Mouse (Mus musculus) embryo, embryonic 10.5 days (tissue): ENCODE data around the gene Rnd2.
"Not testable (repeated sequence)": the region's sequence is repeated elsewhere in the genome, so short reads cannot be mapped to it uniquely, and the experiment has no call there.

ENCODE experiments used
- DNase-seq: peaks from one replicate; pipeline ENCODE4 v3.0.0-alpha.2; 2015; ENCODE audit warnings: low spot score

Rnd2 gene

DNA sequence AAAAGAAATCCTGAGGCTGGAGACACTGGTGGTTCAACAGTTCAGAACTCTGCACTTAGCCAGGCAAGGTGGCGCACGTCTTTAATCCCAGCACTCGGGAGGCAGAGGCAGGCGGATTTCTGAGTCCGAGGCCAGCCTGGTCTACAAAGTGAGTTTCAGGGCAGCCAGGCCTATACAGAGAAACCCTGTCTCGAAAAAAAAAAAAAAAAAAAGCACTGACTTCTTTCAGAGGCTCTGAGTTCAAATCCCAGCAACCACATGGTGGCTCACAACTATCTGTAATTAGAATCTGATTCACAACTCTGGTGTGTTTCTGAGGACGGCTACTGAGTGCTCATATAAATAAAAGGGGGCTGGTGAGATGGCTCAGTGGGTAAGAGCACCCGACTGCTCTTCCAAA, 17.9 kb upstream of the Rnd2 start:
- DNase-seq: not testable (repeated sequence)

DNA sequence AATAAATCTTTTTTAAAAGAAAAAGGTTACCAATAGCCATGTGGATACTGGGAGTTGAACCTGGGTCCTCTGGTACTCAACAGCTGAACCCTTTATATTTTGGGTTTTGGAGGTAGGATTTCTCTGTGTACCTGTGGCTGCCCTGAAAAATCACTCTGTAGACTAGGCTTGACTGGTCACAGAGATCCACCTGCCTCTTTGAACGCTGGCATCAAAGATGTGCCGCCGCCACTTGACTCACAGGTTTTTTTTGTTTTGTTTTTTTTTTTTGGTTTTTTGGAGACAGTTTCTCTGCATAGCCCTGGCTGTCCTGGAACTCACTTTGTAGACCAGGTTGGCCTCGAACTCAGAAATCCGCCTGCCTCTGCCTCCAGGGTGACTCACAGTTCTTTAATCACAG, 17.0 kb upstream of the Rnd2 start:
- DNase-seq: no peak

DNA sequence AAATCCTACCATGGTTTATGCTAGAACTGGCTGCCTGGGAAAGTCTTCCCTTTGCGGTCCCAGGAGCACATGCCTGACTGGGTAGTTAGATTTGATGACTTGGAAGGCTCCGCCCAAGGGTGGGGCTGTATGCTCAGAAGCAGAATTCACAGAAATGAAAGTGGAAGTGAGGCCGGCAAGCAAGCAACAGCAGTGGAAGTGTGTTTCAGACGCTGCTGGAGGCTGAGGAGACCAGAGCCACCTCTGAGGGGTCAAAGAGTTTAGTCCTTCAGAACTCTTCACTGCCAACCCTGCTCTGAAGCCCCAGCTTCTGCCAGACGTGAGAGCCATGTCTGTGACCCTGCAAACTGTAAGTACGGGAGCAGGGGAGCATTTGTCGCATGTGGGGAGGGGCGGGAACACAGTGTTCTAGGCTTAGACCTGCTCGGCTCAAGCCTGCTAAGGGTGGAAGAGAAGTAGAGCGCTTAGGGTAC, 16.5 kb upstream of the Rnd2 start, which contains the start of gene Ifi35:
Gene Ifi35, plus strand, starts transcription at position 134 of the 473 bp plus-strand sequence.
- DNase-seq: peak; percentile 49

DNA sequence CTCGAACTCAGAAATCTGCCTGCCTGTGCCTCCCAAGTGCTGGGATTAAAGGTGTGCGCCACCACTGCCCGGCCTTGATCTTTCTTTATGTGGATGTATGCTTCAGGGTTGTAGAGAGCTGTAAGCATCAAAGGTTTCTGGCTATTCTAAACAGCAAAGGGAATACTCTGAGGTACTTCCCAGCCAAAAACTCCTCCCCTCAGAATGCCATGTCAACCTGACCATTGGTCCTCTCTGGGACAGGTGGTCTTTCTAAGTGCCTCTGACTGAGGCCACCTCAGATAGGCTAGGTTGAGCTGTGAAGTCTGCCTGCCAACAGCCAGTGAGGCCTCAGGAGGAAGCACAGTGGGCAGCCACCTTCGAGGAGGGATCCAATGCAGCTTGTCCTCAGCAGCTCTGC, 15.9 kb upstream of the Rnd2 start:
- DNase-seq: no peak

DNA sequence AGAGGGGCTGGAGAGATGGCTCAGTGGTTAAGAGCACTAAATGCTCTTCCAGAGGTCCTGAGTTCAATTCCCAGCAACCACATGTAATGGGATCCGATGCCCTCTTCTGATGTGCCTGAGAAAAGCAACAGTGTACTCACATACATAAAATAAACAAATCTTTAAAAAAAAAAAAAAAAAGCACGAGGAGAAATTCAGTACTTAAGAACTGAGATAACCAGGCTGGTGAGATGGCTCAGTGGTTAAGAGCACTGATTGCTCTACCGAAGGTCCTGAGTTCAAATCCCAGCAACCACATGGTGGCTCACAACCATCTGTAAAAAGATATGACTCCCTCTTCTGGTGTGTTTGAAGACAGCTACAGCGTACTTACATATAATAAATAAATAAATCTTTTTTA, 15.2 kb upstream of the Rnd2 start:
- not testable (repeated sequence) for DNase-seq

DNA sequence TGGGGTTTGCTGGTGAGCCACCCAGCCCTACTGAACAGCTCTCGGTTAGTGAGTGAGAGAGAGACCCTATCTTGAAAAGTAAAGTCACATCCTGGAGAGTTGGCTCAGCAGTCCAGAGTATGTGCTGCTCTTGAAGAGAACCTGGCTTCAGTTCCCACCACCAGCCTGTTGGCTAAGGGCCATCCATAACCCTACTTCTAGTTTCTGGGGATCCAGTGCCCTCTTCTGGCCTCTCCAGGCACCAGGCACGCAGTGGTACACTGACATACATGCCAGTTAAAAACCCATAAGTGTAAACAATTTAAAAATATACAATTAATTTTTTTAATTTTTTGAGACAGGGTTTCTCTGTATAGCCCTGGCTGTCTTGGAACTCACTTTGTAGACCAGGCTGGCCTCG, 14.4 kb upstream of the Rnd2 start:
- no peak for DNase-seq

DNA sequence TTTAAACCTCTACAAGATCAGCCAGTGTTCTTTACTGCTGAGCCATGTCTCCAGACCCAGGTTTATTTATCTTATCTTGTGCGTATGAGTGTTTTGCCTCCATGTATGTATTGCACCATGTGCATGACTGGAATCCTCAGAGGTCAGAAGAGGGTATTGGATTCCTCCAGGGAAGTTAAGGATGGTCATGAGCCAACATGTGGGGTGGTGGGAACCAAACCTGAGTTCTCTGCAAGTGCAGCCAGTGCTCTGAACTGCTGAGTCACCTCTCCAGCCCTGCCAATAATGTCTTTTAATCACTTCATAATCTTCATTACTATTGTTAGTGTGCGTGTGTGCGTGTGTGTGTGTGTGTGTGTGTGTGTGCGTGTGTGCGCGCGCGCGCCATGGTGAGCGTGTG, 13.3 kb upstream of the Rnd2 start:
- DNase-seq: no peak

DNA sequence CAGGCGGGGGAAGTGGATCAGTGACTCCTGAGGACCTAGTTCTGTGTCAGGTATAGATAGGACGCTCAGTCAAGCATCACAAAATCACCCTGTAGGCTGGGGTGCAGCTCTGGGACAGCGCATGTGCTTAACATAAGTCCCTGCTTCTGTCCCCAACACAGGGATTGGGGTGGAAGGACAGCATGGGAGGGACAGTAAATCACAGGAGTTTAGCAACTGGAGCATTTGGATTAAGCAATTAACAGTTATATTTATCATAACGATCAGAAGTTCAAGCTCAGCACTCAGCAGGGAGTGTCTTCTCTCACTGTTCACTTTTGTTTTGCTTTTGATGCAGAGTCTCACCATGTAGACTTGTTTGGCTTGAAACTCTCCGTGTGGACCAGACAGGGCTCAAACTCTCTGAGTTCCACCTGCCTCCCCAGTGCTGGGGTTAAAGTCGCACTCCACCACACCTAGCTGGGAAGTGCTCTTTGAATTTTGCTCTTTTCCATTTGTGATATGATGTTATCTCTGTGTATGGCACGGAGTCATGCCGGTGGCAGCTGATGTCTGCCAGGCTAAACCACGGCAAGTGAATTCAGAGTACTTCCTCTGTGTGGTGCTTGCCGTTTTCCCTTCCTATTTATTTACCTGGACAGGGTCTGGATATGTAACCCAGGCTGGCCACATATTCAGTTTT, 12.6 kb upstream of the Rnd2 start:
- DNase-seq: no peak

DNA sequence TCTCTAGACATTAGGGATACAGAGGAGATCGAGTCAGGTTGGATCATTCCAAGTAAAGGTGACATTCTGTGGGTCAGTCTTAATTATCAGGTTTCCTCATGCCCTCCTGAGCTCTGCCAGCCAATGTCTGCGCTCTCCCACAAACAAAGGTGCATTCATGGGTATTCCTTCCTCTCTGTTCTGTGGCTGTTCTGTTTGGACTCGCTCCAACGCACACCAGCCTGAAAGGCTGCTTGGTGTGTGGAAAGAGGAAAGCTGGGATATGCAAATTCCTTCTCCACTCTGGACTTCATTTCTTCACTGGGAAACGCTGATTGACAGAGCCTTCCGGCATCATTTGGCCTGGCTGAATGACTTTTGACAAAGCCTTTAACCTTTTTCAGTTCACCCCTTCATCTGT, 10.1 kb upstream of the Rnd2 start:
- DNase-seq: no peak

DNA sequence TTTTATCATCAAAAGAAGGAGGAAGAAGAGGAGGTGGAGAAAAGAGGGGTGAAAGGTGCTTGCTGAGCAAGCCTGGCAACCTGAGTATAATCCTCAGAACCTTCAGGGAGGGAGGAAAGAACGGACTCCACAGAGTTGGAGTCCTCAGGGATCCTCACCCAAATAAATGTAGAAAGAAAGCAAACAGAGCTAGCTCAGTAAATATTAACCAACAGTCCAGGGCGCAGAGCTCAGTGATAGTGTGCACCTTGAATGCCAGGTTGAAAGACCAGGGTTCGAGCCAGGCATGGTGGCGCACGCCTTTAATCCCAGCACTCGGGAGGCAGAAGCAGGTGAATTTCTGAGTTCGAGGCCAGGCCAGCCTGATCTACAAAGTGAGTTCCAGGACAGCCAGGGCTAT, 9.2 kb upstream of the Rnd2 start:
- DNase-seq: no peak

DNA sequence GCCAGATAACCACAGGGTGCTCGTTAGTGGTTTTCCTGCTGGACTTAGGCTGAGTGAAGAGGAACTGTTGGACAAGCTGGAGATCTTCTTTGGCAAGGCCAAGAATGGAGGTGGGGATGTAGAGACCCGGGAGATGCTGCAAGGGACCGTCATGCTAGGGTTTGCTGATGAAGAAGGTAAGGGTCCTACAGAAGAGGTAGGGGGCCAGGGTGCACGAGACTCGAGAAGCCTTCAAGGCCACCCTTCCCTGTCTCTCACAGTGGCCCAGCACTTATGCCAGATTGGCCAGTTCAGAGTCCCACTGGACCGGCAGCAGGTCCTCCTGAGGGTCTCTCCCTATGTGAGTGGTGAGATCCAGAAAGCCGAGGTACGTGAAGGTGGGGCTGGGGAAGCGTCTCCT, 7.2 kb upstream of the Rnd2 start:
- no peak for DNase-seq

DNA sequence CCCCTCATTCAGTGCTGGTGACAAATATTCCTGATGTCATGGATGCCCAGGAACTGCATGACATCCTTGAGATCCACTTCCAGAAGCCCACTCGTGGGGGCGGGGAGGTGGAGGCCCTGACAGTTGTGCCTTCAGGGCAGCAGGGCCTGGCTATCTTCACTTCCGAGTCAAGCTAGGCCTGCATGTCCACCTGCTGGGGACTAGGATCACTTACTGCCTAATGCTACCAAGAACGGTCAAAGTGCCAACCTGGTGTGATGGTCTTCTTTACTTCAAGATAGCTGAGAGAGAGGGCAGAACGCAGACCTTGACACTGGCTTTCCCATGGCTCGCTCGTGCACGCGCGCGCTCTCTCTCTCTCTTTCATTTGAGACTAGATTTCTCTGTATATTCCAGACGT, 6.6 kb upstream of the Rnd2 start:
- no peak for DNase-seq

DNA sequence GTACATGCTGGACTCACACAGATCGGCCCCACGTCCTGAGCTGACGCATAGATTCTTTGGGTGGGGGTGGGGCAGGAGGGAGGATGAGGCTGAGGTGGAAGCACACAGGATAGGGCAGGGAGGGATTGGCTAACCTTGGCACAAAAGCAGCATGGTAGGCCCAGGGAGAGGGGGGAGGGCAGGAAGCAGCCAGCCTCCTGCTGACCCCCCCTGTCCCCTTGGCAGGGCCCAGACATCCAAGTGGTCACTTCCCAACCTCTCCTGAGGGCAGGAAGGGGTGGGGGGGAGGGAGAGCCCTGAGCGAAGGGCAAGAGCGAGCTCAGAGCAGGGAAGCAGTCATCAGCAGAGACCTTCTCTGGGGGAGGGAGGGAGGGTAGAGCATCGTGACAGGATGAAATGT, 5.1 kb upstream of the Rnd2 start:
- DNase-seq: no peak

DNA sequence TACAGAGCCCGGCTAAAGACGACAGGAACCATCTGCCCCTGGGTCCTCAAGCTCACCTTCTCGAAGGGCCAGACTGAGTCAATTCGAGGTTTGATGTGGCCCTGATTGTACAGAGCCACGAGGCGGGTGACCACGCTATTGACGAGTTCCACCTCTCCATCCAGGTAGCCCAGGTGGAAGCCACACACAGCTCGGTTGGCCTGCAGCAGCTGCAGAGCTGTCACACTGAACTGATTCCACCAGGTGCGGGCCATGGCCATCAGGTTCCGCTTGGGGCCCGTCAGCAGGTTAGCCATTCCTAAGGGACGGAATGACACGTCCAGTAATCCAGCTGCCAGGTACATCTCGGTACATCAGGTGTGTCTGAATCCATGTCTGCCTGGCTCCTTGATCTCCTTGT, 4.5 kb upstream of the Rnd2 start:
- DNase-seq: no peak

DNA sequence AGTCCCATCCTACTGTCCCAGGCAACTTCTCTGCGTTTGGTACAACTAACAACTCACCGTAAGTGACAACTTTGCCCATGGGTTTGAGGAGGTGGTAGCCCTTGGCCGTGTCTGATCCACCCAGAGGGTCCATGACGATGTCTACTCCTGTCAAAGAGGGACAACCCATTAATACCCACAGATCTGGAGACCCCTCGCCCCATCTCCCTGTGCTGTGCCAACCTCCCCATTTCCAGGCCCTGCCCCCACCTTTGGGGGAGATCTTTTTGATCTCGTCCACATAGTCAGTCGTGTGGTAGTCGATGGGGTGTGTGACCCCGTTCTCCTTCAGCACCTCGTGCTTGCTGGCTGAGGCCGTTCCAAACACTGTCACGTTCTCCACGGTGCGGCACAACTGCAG, 2.7 kb upstream of the Rnd2 start:
- no peak for DNase-seq

DNA sequence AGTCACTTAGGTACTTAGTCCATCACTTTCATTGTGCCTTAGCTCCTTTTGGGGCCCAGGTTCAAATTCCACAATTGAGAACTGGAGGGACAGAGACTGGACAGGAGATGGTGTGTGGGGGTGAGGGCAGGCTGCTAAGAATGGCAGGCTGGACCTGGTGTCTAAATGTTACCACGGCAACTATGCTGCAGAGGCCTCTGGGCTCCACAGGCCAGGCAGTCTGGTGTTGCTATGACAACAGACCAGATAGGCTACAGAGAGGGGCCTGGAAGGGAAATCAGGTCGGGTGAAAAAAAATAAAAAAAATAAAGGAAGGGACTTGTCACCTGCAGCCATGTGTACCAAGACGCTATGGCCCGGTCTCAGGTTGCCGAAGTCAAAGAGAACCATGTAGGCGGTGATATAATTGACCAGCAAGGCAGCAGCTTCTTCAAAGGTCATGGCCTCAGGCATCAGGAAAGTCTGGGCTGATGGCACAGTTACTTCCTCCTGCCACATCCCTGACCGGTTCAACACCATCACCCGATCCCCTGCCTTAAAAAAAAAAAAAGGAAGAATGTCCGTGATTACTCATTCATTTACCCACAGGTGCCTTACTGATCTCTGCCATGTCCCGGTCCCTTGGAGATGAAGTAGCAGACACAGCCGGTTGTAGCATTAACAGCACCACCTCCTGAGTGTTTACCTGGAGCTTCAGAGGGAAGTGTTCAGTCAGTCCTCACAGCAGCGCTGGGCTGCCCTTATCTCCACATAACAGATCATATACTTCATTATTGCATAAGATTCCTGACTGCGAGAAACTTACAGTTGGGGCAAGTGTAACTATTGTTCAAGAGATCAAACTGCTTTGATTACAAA, 2.0 kb upstream of the Rnd2 start:
- DNase-seq: peak; percentile 78

DNA sequence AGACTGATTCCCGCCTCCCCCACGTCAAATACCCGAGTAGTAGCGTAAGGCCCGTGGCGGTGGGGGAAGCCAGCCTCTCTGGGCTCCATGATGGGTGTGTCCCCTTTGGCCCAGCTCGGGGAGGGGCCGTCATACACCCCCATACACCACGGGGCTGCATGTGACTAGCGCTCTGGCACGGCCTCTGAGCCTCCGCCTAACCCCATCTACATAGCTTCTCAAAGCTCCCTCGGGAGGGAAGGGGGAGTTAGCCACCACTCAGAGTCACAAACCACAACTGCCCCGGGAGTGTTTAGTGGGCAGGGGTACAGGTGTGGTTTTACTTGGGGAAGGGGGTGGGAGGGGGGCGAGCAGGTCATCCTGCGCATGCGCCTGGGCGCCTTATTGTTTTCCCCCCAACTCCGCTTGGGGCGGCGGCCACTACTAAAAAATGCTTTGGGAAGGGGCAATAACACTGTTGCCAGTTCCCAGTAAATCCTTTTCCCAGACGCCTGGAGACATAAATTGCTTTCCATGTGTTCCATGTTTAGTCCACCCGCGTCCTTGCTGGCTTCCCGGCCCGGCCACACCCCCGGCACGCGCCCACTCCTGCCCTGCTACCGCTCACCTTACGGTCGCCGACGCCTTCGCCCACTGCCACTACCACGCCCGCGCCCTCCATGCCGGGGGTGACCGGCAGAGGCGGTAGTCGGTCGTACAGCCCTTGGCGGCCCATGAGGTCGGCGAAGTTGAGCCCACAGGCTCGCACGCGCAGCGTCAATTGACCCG, 486 bp downstream of the Rnd2 start:
- DNase-seq: peak; percentile 74

DNA sequence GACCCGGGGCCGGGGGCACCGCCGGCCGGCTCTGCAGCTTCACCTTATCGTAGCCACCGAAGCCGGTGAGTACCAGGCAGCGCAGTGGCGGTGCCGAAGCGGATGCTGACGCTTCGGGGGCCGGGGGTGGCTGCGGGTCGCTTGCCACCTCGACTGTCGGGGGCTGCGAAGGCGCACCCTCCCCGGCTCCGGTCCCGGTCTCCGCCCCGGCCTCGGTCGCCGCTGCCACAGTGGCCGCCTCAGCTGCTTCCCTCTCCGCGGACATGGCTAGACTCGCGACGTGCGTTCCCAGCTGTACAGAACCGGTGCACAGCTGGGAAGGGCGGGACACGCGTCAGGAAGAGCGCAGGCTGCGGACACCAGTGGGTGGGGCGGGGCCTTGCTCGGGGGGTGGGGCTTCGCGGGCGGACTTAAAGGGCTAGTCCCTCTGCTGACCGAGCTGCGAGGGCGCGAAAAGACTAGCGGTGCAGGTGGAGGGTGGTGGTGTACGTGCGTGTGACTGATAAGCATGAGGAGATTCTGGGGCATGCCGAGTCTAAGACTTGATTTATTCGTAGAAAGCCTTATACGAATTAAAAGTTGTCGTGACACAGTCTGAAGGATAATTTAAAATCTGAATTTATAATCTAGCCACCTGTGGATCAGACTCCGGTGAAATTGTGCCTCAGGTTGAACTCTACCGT, 1.2 kb downstream of the Rnd2 start, which contains the start of gene Vat1:
Gene Vat1, minus strand, starts transcription at position 362 of the 683 bp plus-strand sequence.
- DNase-seq: peak; percentile 71

DNA sequence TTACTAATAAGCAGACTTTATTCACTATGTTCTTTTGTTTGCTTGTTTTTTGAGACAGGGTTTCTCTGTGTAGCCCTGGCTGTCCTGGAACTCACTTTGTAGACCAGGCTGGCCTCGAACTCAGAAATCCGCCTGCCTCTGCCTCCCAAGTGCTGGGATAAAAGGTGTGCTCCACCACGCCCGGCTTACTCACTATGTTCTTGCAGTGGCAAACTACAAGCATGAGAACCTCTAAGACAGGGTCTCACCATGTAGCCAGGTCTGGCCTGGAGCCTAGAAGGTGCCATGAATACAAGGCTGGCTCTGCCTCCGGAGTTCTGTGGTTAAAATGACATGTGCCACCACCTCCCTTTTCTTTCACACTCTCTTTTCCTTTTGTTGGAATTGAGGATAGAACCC, 1.8 kb downstream of the Rnd2 start:
- DNase-seq: not testable (repeated sequence)

DNA sequence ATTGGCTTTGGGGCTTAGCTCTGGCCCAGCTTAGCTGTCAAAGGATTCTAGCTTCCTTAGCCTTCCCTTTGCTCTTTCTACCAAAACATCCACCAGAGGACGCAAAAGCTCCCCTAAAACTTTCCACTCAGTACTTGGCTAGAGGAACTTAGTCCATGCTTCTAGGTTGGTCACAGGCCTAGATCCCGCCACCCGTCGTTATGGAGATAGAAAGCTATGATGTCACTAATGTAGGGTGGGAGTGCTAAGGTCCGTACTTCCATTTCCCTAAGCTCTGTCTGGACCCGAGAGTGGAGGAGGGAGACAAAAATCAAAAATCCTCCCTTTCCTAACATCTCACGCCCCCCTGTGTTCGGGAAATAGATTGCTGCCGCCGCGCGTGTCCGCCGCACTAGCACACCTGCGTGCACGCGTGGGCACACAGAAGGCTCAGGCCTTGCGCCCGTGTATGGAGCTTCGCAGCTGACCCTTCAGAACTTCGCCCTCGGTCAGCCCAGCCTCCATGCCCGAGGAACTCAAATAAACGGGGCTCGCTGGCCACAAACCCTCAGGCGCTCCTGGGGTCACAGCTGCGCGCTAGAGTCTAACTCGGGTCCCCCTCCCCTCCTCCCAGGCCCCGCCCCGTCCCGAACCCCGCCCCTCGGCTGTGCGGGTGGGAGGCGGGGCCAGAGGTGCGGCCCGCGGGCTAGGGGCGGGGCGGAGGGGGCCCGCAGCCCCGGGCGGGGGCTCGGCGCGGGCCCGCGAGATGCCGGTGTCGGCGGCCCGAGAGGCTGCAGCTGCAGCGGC, 2.9 kb downstream of the Rnd2 start:
- peak; percentile 90 for DNase-seq

DNA sequence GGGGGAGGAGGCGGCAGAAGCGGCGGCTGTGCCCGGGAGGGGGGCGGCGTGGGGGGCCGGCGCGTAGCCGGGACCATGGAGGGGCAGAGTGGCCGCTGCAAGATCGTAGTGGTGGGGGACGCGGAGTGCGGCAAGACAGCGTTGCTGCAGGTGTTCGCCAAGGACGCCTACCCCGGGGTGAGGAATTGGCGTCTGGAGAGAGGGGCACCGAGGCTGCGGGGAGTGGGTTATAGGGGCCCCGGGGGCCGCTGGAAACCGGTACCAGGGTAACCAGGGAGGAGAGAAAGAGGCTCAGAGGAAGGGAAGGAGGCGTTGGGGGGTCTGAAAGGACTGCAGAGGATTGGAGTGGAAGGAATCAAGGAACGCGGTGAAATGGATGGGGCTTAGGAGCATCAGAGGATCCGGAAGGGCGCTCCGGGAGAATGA, 3.5 kb downstream of the Rnd2 start:
- peak; percentile 63 for DNase-seq
